Mouse (Mus musculus): ENCODE measurements around the gene Gal.
A peak's percentile ranks its signal among the peaks of the same experiment; 100 is the strongest.

Gal gene

DNA sequence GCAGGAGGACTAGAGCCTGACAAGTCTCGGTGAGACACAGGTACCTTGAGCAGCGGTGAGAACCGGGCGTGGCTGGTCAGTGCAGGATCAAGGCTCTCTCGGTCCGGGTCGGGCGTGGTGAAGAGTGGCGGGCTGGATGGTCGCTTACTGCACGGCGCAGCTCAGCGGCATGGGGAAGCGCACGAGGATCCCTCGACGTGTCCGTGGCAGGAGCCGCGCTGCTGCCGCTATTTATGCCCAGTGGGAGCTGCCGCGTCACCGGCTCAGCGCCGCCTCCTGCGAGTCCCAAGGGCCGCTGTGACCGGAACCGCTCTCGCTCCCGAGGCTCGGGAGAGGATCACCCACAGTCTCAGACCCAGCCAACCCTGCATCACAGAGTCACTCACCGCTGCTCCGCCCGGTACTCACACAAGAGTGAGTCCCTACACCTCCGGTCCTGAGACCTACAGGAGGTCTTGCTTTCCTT, at the start of gene Gal:
TSS of gene Gal (minus strand) at position 277 of the 466 bp plus-strand sequence.
- peak in 1 of 2 experiments; percentile 23 for DNase-seq (ENCODE audit: low spot score in 2 of 2)

DNA sequence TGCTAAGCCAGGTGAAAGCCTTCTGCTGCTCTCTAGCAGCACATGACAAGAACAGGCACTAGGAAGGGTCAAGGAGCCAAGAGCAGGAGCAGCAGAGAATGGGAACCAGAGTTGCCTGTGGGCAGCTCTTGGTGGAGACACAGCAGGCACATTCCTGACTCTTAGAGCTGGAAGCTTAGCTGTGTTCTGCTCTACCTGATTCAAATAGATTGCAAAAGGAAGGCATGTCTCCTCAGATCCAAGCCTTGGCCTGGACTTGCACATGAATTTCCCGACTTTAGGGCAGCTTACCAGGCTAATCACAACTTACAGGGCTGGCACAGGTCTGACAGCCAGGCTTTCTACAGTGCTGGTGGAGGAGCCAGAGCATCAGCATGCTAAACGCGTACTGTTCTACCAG, 45.6 kb upstream of the Gal start:
- no peak for DNase-seq (ENCODE audit: low spot score in 2 of 2)

DNA sequence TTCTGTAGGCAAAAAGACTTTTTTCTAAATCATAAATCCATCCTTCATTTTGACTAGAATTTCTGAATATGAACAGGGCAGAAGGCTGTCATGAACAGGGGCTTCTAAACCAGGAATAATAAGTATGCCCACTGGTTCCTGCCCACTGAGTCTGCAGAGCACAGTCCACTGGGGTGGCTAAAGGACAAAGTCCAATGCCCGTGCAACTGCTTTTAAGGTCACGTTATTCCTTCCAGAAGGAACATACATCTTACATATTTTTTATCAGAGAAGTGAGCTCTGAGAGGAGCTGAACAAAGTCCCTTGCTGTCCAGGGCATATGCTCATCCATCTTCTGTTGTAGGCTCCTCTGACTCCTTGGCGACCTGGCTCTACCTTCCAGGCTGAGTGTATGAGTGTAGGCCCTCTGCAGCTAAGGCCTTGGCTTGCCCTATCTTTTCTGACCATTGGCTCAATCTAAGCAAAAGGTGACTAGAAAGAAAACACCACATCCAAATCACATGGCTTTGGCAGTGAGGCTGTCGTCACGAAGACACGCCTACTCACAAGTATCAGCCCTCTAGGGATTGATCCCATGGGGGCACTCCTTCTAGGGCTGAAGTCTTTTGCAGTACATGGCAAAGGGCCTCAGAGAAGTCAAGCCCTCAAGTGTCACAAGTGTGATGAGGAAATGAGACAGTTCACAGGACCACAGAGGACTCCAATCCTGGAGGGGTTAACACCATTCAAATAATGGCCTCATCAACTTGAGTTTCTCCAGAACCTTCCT, 44.2 kb upstream of the Gal start:
- no peak for DNase-seq (ENCODE audit: low spot score in 2 of 2)

DNA sequence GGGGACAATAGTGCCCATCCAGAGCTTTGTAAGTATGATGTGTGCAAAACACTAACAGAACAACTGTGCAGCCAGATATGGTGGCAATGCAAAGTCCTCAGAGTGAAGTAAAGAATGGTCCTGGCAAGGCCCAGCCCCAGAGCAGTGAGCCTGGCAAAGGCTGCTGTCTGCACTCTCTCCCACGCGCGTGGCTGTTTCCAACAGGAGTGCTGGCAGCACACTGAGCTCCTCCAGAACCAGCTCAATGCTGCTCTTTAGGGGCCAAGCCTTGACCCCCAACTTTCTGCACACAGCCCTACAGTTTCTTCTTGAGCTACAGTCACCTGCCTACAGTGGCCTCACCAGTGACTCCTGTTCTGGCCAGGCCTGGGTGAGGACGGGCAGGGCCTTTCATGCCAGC, 43.4 kb upstream of the Gal start:
- DNase-seq (ENCODE audit: low spot score in 2 of 2): no peak

GRCm38 (mm10) chr19:3451649-3452048, 37.3 kb upstream of the Gal start:
- DNase-seq (ENCODE audit: low spot score in 2 of 2): no peak

GRCm38 (mm10) chr19:3451170-3451569, 36.8 kb upstream of the Gal start:
- peak; percentile 34 to 35 for DNase-seq (ENCODE audit: low spot score in 2 of 2)

GRCm38 (mm10) chr19:3450714-3451113, 36.4 kb upstream of the Gal start:
- DNase-seq (ENCODE audit: low spot score in 2 of 2): no peak

GRCm38 (mm10) chr19:3449248-3449647, 34.9 kb upstream of the Gal start:
- no peak for DNase-seq (ENCODE audit: low spot score in 2 of 2)

DNA sequence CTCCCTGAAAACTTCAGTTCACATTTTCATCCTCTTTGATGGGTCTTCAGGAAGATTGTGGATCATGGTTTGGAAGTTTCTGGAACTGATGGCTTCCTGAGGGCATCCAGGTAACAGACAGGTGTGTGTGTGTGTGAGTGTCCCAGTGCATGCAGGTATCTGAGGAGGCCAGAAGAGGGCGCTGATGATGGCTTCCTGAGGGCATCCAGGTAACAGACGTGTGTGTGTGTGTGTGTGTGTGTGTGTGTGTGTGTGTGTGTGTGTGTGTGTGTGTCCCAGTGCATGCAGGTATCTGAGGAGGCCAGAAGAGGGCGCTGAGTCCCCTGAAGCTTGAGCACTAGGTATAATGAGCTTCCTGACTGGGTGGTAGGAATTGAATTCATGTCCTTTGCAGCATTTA, 33.0 kb upstream of the Gal start:
- no peak for DNase-seq (ENCODE audit: low spot score in 2 of 2)

DNA sequence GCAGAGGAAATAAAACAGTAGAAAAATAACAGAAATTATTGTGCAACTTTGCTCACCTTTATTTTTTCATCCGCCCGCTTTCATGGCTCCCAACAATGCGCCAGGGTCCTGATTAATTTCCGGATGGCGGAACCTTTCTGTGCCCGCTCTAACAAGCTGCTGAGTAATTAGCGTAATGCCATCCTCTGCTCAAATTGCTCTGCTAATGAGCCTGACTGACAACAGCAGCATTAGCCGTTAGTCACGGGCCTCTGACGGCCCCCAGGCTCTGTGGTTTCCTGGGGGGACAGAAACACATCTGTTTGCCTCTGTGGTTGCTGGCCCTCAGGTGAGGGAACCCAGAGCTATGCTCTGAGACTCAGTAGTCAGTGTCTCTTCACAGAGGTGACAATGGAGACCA, 26.7 kb upstream of the Gal start:
- DNase-seq (ENCODE audit: low spot score in 2 of 2): no peak

DNA sequence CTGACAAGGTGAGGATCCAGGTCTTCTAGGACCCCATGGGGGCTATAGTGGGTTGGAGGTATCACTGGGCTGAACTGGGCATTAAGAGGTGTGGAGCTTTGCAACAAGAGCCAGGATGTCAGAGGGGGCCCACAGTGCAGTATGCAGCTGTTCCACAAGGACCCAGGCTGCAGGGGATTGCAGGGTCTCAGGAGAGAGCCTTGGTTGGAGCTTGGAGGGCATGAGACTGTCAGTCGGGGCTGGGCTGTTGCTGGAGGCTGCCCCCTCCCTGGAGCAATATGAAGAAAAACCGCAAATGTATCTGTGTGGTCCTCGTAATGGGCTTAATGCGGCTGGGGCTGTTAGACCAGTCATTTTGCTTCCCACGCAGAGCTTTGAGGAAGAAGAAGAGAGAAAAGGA, 26.3 kb upstream of the Gal start:
- DNase-seq (ENCODE audit: low spot score in 2 of 2): no peak

DNA sequence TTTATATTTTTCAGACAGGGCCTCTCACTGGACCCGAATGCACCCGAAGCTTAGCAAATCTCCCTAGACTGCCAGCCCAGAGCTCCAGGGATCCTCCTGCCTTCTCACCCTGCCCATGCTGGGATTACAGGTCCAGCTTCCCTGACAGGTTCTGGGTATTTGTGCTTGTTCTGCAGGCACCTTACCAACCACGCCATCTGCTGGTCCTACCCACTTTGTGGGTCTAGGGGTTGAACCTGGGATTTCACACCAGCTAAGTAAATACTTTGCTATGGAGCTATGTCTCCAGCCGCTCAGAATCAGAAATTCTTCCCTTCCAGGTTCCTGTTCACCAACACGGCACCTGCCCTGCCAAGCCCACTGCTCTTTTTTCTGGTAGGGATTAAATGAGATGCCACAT, 23.6 kb upstream of the Gal start:
- no peak for DNase-seq (ENCODE audit: low spot score in 2 of 2)

DNA sequence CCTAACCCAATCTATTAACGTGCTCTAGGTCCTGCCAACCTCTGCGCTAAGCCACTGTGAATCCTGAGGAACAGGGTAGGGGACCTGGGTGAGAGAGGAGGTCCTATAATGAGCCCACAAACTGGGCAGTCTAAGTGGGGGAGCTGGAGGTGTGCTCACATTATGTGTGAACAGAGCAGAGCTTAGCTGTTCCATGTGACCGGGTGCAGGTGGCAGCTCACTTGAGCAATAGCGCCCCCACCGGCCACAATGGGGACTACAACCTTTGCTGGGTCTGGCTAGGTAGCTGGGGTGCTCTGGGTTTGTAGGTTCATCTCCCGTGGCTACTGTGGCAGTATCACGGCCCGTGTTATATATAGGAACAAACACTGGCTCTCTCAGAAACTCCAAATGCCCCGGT, 22.5 kb upstream of the Gal start:
- no peak for DNase-seq (ENCODE audit: low spot score in 2 of 2)

GRCm38 (mm10) chr19:3435824-3436223, 21.5 kb upstream of the Gal start:
- no peak for DNase-seq (ENCODE audit: low spot score in 2 of 2)

- no peak for DNase-seq (ENCODE audit: low spot score in 2 of 2)
Observed at GRCm38 (mm10) chr19:3434641-3435040, 20.3 kb upstream of the Gal start.

GRCm38 (mm10) chr19:3434124-3434523, 19.8 kb upstream of the Gal start:
- no peak for DNase-seq (ENCODE audit: low spot score in 2 of 2)

DNA sequence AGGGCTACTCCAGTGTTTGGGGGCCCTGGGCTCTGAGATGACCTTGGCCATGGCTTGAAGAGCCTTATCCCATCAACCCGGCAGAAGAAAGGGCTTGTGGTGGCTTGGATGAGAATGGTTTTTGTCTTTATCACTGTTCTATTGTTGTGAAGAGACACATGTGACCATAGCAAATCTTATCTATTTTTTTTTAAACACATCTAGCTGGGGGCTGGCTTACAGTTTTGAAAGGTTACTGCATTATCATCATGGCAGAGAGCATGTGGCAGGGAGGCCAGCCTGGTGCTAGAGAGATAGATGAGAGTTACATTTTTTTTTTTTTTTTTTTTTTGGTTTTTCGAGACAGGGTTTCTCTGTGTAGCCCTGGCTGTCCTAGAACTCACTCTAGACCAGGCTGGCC, 17.6 kb upstream of the Gal start:
- DNase-seq (ENCODE audit: low spot score in 2 of 2): no peak

DNA sequence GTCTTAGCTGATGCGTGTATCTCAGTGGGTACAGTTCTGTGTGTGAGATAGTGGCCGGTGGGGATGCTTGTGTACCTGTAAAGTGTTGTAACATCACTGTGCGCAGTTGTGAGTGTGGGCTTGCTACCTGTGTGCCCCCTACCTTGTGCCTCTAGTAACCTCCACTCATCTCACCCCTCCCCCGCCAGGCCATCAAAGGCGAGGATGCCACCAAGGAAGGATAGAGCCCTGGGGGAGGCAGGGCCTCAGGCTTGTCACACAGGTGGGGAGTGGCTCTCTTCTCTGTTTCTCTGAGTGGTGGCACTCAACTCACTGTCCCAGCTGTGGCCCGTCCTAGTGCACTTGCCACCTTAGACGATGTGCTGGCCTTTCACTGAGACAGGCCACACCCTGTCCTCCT, 16.7 kb upstream of the Gal start:
- DNase-seq (ENCODE audit: low spot score in 2 of 2): no peak

GRCm38 (mm10) chr19:3429156-3429816, 14.9 kb upstream of the Gal start:
- DNase-seq (ENCODE audit: low spot score in 2 of 2): no peak

DNA sequence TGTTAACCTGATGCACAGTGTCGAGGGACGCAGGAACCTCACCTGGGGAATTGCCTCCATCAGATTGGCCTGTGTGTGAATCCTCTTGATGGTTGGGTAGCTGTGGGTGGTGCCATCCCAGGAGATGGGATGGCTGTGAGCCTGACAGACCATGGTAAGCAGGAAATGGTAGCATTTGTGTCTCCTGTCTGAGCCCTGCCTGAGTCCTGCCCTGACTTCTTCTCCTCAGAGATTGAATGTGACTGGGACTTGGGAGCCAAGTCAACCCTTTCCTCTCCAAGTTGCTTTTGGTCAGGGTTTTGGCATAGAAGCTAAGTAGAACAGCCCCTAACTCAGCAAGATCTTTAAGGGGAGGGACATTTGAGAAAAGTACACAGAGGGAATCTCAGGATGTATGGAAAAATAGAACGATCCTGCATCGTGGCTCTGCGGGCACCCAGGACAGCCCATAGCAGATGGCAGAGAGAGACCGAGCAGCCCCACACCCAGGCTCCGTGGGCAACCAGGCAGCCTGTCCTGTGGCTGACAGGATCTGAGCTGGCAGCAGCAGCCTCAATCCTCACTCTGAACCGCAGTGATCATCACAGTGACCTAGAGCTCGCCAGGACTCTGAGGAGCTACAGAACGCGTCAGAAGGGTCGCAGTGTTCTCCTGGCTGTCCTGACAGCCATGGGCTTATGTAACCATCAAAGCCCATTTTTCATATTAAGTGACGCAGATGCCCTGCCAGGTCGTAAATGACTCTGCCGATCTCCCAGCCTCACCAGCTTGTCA, 13.9 kb upstream of the Gal start:
- DNase-seq (ENCODE audit: low spot score in 2 of 2): no peak

GRCm38 (mm10) chr19:3424214-3424613, 9.9 kb upstream of the Gal start:
- DNase-seq (ENCODE audit: low spot score in 2 of 2): no peak

GRCm38 (mm10) chr19:3422981-3423380, 8.6 kb upstream of the Gal start:
- DNase-seq (ENCODE audit: low spot score in 2 of 2): no peak

GRCm38 (mm10) chr19:3422488-3422887, 8.1 kb upstream of the Gal start:
- DNase-seq (ENCODE audit: low spot score in 2 of 2): no peak

Measured in urinary bladder, adult 18-20 months (tissue).